Mouse (Mus musculus): ENCODE measurements around the gene Mafg.

- peak; percentile 72; the same call in 1 of the 2 replicates for TF ChIP-seq POLR2A (IDR thresholded peaks at IDR 0.05; ENCODE audit: low read depth, low read length)
- no peak for TF ChIP-seq CTCF (IDR thresholded peaks at IDR 0.05; ENCODE audit: extremely low read depth, insufficient read length, insufficient replicate concordance, low read depth, low read length)
Measured at GRCm38 (mm10) chr11:120576365-120576981, 56.9 kb downstream of the Mafg start.

Measured in small intestine, adult 2 months (tissue).